Mouse (Mus musculus): ENCODE data around the gene Terb2. TPM values are rescaled to one million over a fixed set of nuclear protein-coding genes. Genes with fewer than 3 reads are reported as not detected.

The Terb2 gene
- polyA plus RNA-seq, 1 experiment from 2014 or later: not detected

DNA sequence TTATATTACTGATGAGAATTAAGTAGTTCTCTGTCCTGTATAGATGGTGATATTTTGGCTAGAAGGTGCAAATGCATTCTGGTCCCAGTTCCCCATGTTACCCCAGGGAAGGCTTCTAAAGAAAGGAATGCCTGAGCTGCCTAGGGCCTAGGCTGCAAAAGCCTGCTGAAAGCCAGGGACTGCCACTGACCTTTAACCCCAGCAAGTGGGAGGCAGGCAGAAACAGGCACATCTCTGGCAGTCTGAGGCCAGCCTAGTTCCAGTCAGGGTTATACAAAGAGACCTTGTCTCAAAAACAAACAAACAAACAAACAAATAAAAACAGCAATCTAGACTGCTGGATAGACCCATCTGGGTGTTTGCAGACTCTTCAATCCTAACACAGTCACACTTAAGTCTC, 54.7 kb downstream of the Terb2 start:
- Histone ChIP-seq H3K4me3 (ENCODE audit: low read depth, low read length) (no peak overlapping the region), H3K36me3 (ENCODE audit: control insufficient read depth, insufficient read depth, low read length) (no peaks in the 10 kb centered on the region), H3K27me3 (ENCODE audit: control insufficient read depth, insufficient read depth, low read length) (no peaks in the 10 kb centered on the region), H3K9me3 (ENCODE audit: control insufficient read depth, low read depth, low read length) (no peaks in the 10 kb centered on the region), H3K4me1 (ENCODE audit: control insufficient read depth, insufficient read depth, low read length) (no peaks in the 10 kb centered on the region), H3K4me2 (replicated peaks; ENCODE audit: low read depth, low read length) (no peak overlapping the region), H3K27ac (ENCODE audit: low read length) (no peak overlapping the region), H3K9ac (replicated peaks; ENCODE audit: low read depth, low read length) (no peak overlapping the region)
- ATAC-seq (ENCODE audit: insufficient number of reproducible peaks, insufficient read depth, low FRiP score, low read depth): no peak

DNA sequence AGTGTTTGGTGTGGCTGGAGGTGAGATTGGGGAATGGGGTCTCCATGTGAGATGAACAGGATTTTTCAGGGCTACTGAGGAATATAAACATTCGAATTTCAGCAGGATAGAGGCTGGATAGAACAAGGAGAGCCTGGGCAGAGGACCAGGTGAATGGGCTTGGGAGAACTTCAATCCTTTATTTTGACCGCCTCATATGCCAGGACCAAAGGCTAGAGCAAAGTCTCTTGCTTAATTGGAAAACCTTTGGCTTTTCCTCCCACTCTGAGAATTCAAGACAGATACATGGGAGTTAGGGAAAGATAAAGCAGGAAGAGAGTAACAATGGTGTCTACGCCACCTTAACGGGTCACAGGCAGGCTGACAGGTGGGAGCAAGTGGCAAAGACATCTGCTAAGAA, 55.2 kb downstream of the Terb2 start:
- ATAC-seq (ENCODE audit: insufficient number of reproducible peaks, insufficient read depth, low FRiP score, low read depth): no peak
- no peaks in the 10 kb centered on the region for H3K27me3 ChIP-seq (ENCODE audit: control insufficient read depth, insufficient read depth, low read length)

DNA sequence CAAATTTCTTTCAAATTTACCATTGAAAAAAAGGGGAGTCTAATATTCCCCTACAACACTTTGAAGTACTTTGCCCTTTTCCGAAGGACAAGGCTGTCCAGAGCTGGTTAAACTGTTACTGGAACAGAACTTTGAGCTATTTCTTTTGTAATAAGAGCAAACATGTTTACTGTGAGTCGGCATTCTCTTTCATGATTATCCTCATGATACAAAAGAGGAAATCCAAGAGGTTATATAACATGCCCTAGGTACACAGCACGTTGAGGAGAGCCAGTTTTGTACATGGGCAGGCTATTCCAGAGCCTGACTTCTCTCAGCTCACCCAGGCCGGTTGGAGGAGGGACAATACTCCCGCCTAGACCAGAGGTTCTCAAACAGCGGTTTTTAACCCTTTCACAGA, 55.9 kb downstream of the Terb2 start:
- no peak overlapping the region for H3K4me2 ChIP-seq (replicated peaks; ENCODE audit: low read depth, low read length)
- no peak overlapping the region for H3K9ac ChIP-seq (replicated peaks; ENCODE audit: low read depth, low read length)
- ATAC-seq (ENCODE audit: insufficient number of reproducible peaks, insufficient read depth, low FRiP score, low read depth): peak; percentile 74
- 54% methylated on average over 6 of the region's 6 CpGs for WGBS
- no peaks in the 10 kb centered on the region for H3K36me3 ChIP-seq (ENCODE audit: control insufficient read depth, insufficient read depth, low read length)
- H3K27ac ChIP-seq (ENCODE audit: low read length): no peak overlapping the region
- H3K27me3 ChIP-seq (ENCODE audit: control insufficient read depth, insufficient read depth, low read length): no peaks in the 10 kb centered on the region
- H3K9me3 ChIP-seq (ENCODE audit: control insufficient read depth, low read depth, low read length): no peaks in the 10 kb centered on the region
- no peak overlapping the region for H3K4me3 ChIP-seq (ENCODE audit: low read depth, low read length)
- H3K4me1 ChIP-seq (ENCODE audit: control insufficient read depth, insufficient read depth, low read length): no peaks in the 10 kb centered on the region

More for the DNA sequence above, 55.2 kb downstream of the Terb2 start:
- WGBS: 76% methylated on average over 4 of the region's 4 CpGs
- Histone ChIP-seq H3K9ac (replicated peaks; ENCODE audit: low read depth, low read length) (no peak overlapping the region), H3K9me3 (ENCODE audit: control insufficient read depth, low read depth, low read length) (no peaks in the 10 kb centered on the region), H3K36me3 (ENCODE audit: control insufficient read depth, insufficient read depth, low read length) (no peaks in the 10 kb centered on the region), H3K4me2 (replicated peaks; ENCODE audit: low read depth, low read length) (no peak overlapping the region), H3K4me3 (ENCODE audit: low read depth, low read length) (no peak overlapping the region), H3K4me1 (ENCODE audit: control insufficient read depth, insufficient read depth, low read length) (no peaks in the 10 kb centered on the region), H3K27ac (ENCODE audit: low read length) (no peak overlapping the region)

DNA sequence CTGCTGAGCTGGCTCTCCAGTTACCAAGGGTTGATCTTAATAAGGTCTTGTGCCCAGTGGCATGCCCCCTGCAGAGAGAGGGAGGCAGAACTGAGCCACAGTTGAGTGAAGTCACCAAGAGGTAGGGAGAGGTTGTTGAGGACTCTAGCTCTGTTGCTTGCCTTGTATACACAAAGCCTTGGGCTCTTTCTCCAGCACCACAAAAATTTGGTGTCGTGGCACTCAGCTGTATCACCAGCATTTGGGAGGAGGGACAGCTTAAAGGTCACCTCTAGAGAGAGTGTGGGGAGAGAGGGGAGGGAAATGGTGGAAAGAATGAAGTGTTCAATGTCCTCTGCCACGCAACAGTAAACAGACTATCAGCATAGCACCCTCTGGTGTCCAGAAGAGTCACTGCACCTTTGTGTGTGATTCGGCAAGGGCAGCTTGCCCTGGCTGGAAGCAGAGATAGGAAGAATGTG, 57.6 kb downstream of the Terb2 start:
- no peak for ATAC-seq (ENCODE audit: insufficient number of reproducible peaks, insufficient read depth, low FRiP score, low read depth)
- H3K27me3 ChIP-seq (ENCODE audit: control insufficient read depth, insufficient read depth, low read length): no peaks in the 10 kb centered on the region
- H3K9ac ChIP-seq (replicated peaks; ENCODE audit: low read depth, low read length): no peak overlapping the region
- H3K4me3 ChIP-seq (ENCODE audit: low read depth, low read length): no peak overlapping the region
- H3K36me3 ChIP-seq (ENCODE audit: control insufficient read depth, insufficient read depth, low read length): no peaks in the 10 kb centered on the region
- 1% methylated on average over 3 of the region's 3 CpGs for WGBS
- no peaks in the 10 kb centered on the region for H3K9me3 ChIP-seq (ENCODE audit: control insufficient read depth, low read depth, low read length)
- no peak overlapping the region for H3K4me2 ChIP-seq (replicated peaks; ENCODE audit: low read depth, low read length)
- no peaks in the 10 kb centered on the region for H3K4me1 ChIP-seq (ENCODE audit: control insufficient read depth, insufficient read depth, low read length)
- no peak overlapping the region for H3K27ac ChIP-seq (ENCODE audit: low read length)

DNA sequence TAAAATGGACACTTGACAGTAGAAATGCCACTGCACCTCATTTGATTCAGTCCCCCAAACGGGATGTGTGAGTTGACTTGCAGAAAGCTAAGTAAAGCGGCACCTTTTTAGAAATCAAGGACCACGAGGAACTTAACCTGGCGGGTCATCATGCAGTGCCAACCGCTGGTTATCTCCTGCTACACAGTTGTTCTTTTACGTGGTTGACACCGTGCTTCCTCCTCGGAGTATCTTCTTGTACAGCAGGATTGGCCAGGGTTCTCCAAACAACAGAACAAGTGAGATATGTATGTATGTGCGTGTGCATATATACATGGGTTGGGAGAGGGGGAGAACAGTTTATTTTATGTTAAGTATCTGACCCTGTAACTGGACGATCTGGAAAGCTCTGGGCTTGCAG, 61.7 kb downstream of the Terb2 start:
- Histone ChIP-seq H3K4me3 (ENCODE audit: low read depth, low read length) (no peak overlapping the region), H3K9me3 (ENCODE audit: control insufficient read depth, low read depth, low read length) (no peaks in the 10 kb centered on the region), H3K4me1 (ENCODE audit: control insufficient read depth, insufficient read depth, low read length) (no peaks in the 10 kb centered on the region), H3K36me3 (ENCODE audit: control insufficient read depth, insufficient read depth, low read length) (no peaks in the 10 kb centered on the region), H3K27ac (ENCODE audit: low read length) (no peak overlapping the region), H3K9ac (replicated peaks; ENCODE audit: low read depth, low read length) (no peak overlapping the region), H3K4me2 (replicated peaks; ENCODE audit: low read depth, low read length) (no peak overlapping the region), H3K27me3 (ENCODE audit: control insufficient read depth, insufficient read depth, low read length) (no peaks in the 10 kb centered on the region)
- 83% methylated on average over 10 of the region's 10 CpGs for WGBS
- no peak for ATAC-seq (ENCODE audit: insufficient number of reproducible peaks, insufficient read depth, low FRiP score, low read depth)

DNA sequence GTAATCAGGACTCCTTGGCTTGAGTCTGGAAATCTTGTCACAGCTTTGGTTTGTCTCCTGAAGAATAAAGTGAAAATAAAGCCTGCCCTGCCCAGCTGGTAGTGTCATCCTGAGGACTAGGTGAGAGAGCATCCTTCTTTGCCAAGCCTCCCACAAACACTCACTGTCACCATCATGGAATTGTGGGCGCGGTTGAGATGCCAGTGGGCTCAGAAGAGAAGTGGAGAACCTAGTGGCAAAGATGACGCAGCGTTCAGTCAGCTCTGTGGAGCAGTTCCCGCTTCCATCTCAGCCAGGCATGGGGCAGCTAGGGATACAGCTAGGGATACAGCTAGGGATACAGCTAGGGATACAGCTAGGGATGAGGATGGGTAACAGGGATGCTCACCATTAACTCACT, 69.9 kb downstream of the Terb2 start:
- no peaks in the 10 kb centered on the region for H3K4me1 ChIP-seq (ENCODE audit: control insufficient read depth, insufficient read depth, low read length)
- no peak overlapping the region for H3K9ac ChIP-seq (replicated peaks; ENCODE audit: low read depth, low read length)
- no peaks in the 10 kb centered on the region for H3K9me3 ChIP-seq (ENCODE audit: control insufficient read depth, low read depth, low read length)
- H3K4me2 ChIP-seq (replicated peaks; ENCODE audit: low read depth, low read length): no peak overlapping the region
- H3K27me3 ChIP-seq (ENCODE audit: control insufficient read depth, insufficient read depth, low read length): no peaks in the 10 kb centered on the region
- 88% methylated on average over 5 of the region's 5 CpGs for WGBS
- H3K27ac ChIP-seq (ENCODE audit: low read length): no peak overlapping the region
- no peak for ATAC-seq (ENCODE audit: insufficient number of reproducible peaks, insufficient read depth, low FRiP score, low read depth)
- no peak overlapping the region for H3K4me3 ChIP-seq (ENCODE audit: low read depth, low read length)
- H3K36me3 ChIP-seq (ENCODE audit: control insufficient read depth, insufficient read depth, low read length): 0 out of 2 replicates have a peak, but pooled peaks cover 3% of the 10 kb centered on the region

Other genes starting within 250 kb of the Terb2 start
- gene Ctdspl2, start 230.3 kb upstream of the Terb2 start, polyA plus RNA-seq (2014; fragmentation: Nextera tagmentation; extraction: Ambion mirVana): 63.5 and 66.8 TPM in 2 replicates
- 0.23 TPM in 1 of 2 replicates, not detected in the other for gene Mageb3, start 230.2 kb upstream of the Terb2 start, polyA plus RNA-seq (2014; fragmentation: Nextera tagmentation; extraction: Ambion mirVana)
- 11.5 and 12.8 TPM in 2 replicates for gene Eif3j1, start 157.7 kb upstream of the Terb2 start, polyA plus RNA-seq (2014; fragmentation: Nextera tagmentation; extraction: Ambion mirVana)
- 14.6 and 15.5 TPM in 2 replicates for gene Spg11, start 67.9 kb upstream of the Terb2 start, polyA plus RNA-seq (2014; fragmentation: Nextera tagmentation; extraction: Ambion mirVana)
- 358 and 383 TPM in 2 replicates for gene B2m, start 38.6 kb upstream of the Terb2 start, polyA plus RNA-seq (2014; fragmentation: Nextera tagmentation; extraction: Ambion mirVana)
- 0.14 and 0.23 TPM in 2 replicates for gene Trim69, start 25.6 kb upstream of the Terb2 start, polyA plus RNA-seq (2014; fragmentation: Nextera tagmentation; extraction: Ambion mirVana)
- gene Patl2, start 83 bp upstream of the Terb2 start, polyA plus RNA-seq (2014; fragmentation: Nextera tagmentation; extraction: Ambion mirVana): not detected in 2 replicates
- gene Sord, start 48.5 kb downstream of the Terb2 start, polyA plus RNA-seq (2014; fragmentation: Nextera tagmentation; extraction: Ambion mirVana): 28.3 and 30.0 TPM in 2 replicates
- gene Duox2, start 112.2 kb downstream of the Terb2 start, polyA plus RNA-seq (2014; fragmentation: Nextera tagmentation; extraction: Ambion mirVana): 0.06 and 0.27 TPM in 2 replicates
- 0.17 TPM in 1 of 2 replicates, not detected in the other for gene Duoxa2, start 112.6 kb downstream of the Terb2 start, polyA plus RNA-seq (2014; fragmentation: Nextera tagmentation; extraction: Ambion mirVana)
- 3.0 and 3.8 TPM in 2 replicates for gene Duoxa1, start 127.5 kb downstream of the Terb2 start, polyA plus RNA-seq (2014; fragmentation: Nextera tagmentation; extraction: Ambion mirVana)
- gene Duox1, start 129.4 kb downstream of the Terb2 start, polyA plus RNA-seq (2014; fragmentation: Nextera tagmentation; extraction: Ambion mirVana): 0.36 and 0.53 TPM in 2 replicates
- 3.8 and 5.2 TPM in 2 replicates for gene Shf, start 182.9 kb downstream of the Terb2 start, polyA plus RNA-seq (2014; fragmentation: Nextera tagmentation; extraction: Ambion mirVana)
- 6.6 and 6.9 TPM in 2 replicates for gene Slc28a2, start 240.2 kb downstream of the Terb2 start, polyA plus RNA-seq (2014; fragmentation: Nextera tagmentation; extraction: Ambion mirVana)